Mouse (Mus musculus) heart, embryonic 16.5 days (tissue): ENCODE measurements around the gene Klf12. TPM values are rescaled to one million over a fixed set of nuclear protein-coding genes. Genes with fewer than 3 reads are reported as not detected.

Experiments used
- ATAC-seq: fragments of 200-750 bp; cut with Nextera tagmentation; replicated peaks from 2 replicates; pipeline ENCODE4 v1.8.0; 2017; ENCODE audit warnings: moderate number of reproducible peaks; ENCODE audit not compliant: insufficient read depth, low FRiP score; ENCODE audit errors: extremely low read depth
- H3K27ac ChIP-seq: fragments of 300-500 bp; sonication (generic); 2 replicates; pipeline ENCODE4 v1.5.1; 2014; ENCODE audit warnings: mild to moderate bottlenecking, low read length, control low read depth, moderate library complexity
- H3K27me3 ChIP-seq: fragments of 300-500 bp; sonication (generic); 2 replicates; pipeline ENCODE4 v1.6.1; 2014; ENCODE audit warnings: low read length, mixed read lengths; ENCODE audit not compliant: control insufficient read depth, insufficient read depth
- H3K36me3 ChIP-seq: fragments of 300-500 bp; sonication (generic); 2 replicates; pipeline ENCODE4 v1.6.1; 2014; ENCODE audit not compliant: control insufficient read depth, insufficient read depth
- H3K4me1 ChIP-seq: fragments of 300-500 bp; sonication (generic); 2 replicates; pipeline ENCODE4 v1.6.1; 2014; ENCODE audit warnings: low read length, mixed read lengths; ENCODE audit not compliant: control insufficient read depth, insufficient read depth
- H3K4me2 ChIP-seq: fragments of 300-500 bp; sonication (generic); 2 replicates; pipeline ENCODE4 v1.6.1; 2014; ENCODE audit warnings: low read depth, mild to moderate bottlenecking, control low read depth, low read length
- H3K4me3 ChIP-seq: fragments of 300-500 bp; sonication (generic); 2 replicates; pipeline ENCODE4 v1.5.1; 2014; ENCODE audit warnings: mild to moderate bottlenecking, control low read depth, low read length
- H3K9ac ChIP-seq: fragments of 300-500 bp; sonication (generic); 2 replicates; pipeline ENCODE4 v1.6.1; 2014; ENCODE audit warnings: low read length, control low read depth
- H3K9me3 ChIP-seq: fragments of 300-500 bp; sonication (generic); replicated peaks from 2 replicates; pipeline ENCODE4 v1.6.1; 2016; ENCODE audit warnings: low read length; ENCODE audit not compliant: control insufficient read depth
- WGBS: fragments of 180-500 bp; shearing (Covaris S2); extraction: QIAGEN DNeasy Blood & Tissue Kit; methylation state at CpG from one replicate; pipeline ENCODE4 v1.1.7; 2014; 5-methylcytosine and 5-hydroxymethylcytosine counted together
- polyA plus RNA-seq: library from polyadenylated mRNA; unstranded; fragments of >200 nt; fragmentation: Nextera tagmentation; extraction: Ambion mirVana; gene quantifications from 2 replicates; pipeline ENCODE4 v1.2.1, GENCODE M21; 2015

Gene Klf12
- polyA plus RNA-seq, 1 experiment from 2014 or later, result 5.9 TPM

DNA sequence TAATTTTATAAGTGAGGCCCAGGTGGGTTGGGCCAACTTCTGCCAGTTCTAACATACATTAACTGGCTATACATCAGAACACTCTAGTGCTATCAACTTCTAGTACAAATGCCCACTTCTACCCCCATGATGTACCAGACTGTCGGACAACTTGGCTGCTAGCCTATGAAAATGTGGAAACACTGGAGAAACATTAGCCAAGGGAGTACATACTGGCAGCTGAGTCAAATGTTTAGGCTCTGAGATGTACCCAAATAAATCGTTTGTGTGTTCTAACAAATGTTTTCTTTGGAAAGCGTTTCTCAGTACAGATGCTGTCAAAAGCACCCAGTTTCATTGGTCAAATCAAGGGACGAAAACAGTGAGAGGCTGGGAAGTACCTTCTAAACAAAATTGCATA is 152.0 kb downstream of the Klf12 start:
- 72% methylated on average over 4 of the region's 4 CpGs for WGBS
- Histone ChIP-seq H3K4me1 (no peaks in the 10 kb centered on the region), H3K4me2 (no peak overlapping the region), H3K4me3 (no peak overlapping the region), H3K36me3 (no peaks in the 10 kb centered on the region), H3K9ac (no peak overlapping the region), H3K27ac (no peak overlapping the region), H3K9me3 (no peaks in the 10 kb centered on the region), H3K27me3 (no peaks in the 10 kb centered on the region)
- ATAC-seq, result no peak

- Histone ChIP-seq H3K4me2 (no peak overlapping the region), H3K4me3 (no peak overlapping the region), H3K4me1 (peaks cover 2% of the 10 kb centered on the region; the same call in 1 of the 2 replicates), H3K9me3 (no peaks in the 10 kb centered on the region), H3K27ac (no peak overlapping the region), H3K36me3 (no peaks in the 10 kb centered on the region), H3K9ac (no peak overlapping the region), H3K27me3 (no peaks in the 10 kb centered on the region)
- no peak for ATAC-seq
- 87% methylated on average over 6 of the region's 6 CpGs for WGBS
Observed at GRCm38 (mm10) chr14:100126126-100126525, 158.4 kb downstream of the Klf12 start.

GRCm38 (mm10) chr14:100121075-100121474 is 163.4 kb downstream of the Klf12 start:
- Histone ChIP-seq H3K27ac (no peak overlapping the region), H3K9ac (no peak overlapping the region), H3K4me2 (no peak overlapping the region), H3K4me3 (no peak overlapping the region), H3K4me1 (peaks cover 4% of the 10 kb centered on the region; the same call in 1 of the 2 replicates), H3K36me3 (no peaks in the 10 kb centered on the region), H3K9me3 (no peaks in the 10 kb centered on the region), H3K27me3 (no peaks in the 10 kb centered on the region)
- 69% methylated on average over 4 of the region's 4 CpGs for WGBS
- no peak for ATAC-seq

DNA sequence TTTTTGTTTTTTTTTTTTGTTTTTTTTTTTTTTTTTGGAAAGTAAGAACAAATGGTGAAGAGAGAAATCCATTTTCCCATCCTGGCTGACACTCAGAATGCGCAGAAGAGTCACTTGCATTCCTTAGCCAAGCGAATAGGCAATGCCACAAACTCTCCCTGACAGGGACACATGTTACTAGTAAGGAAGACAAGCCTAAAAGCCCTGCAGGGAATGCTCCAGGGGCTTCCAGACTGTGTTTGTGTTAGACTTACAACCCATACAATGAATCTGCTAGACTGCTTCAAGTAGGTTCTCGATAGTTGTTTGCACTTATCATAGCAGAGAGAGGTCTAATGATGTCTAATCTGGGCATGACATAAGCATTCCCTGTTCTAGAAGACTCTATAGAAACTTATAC is 164.6 kb downstream of the Klf12 start:
- no peak overlapping the region for H3K9ac ChIP-seq
- no peak for ATAC-seq
- H3K9me3 ChIP-seq, result no peaks in the 10 kb centered on the region
- H3K4me2 ChIP-seq, result no peak overlapping the region
- H3K4me1 ChIP-seq, result peaks cover 4% of the 10 kb centered on the region; the same call in 1 of the 2 replicates
- WGBS, result 68% methylated on average over 3 of the region's 3 CpGs
- H3K4me3 ChIP-seq, result no peak overlapping the region
- H3K27ac ChIP-seq, result no peak overlapping the region
- H3K27me3 ChIP-seq, result no peaks in the 10 kb centered on the region
- no peaks in the 10 kb centered on the region for H3K36me3 ChIP-seq

GRCm38 (mm10) chr14:100113419-100113818 is 171.1 kb downstream of the Klf12 start:
- WGBS, result 73% methylated on average over 6 of the region's 6 CpGs
- H3K9ac ChIP-seq, result no peak overlapping the region
- H3K4me1 ChIP-seq, result no peaks in the 10 kb centered on the region
- no peak for ATAC-seq
- H3K9me3 ChIP-seq, result no peaks in the 10 kb centered on the region
- no peak overlapping the region for H3K27ac ChIP-seq
- H3K36me3 ChIP-seq, result no peaks in the 10 kb centered on the region
- no peak overlapping the region for H3K4me3 ChIP-seq
- H3K27me3 ChIP-seq, result no peaks in the 10 kb centered on the region
- no peak overlapping the region for H3K4me2 ChIP-seq

DNA sequence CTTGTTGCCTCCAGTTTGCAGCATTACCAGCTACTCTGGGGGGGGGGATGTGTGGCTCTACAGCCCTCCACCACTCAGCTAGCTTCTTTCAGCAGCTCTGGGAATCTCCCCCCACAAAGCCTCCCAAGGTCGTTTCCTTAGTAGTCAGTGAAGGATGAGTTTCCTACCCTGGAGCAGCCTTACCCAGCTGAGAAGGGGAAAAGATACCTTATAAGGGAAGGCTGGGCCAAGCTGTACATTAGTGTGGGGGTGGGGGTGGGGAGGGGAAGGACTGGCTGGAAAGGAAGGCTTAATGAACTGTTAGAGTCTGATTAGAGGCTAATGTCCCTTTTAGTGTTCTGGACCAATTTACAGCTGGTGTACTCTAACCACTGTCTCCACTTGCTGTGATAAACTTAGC is 172.7 kb downstream of the Klf12 start:
- no peak for ATAC-seq

GRCm38 (mm10) chr14:100109563-100109962 is 174.9 kb downstream of the Klf12 start:
- 45% methylated on average over 6 of the region's 6 CpGs for WGBS
- Histone ChIP-seq H3K4me3 (no peak overlapping the region), H3K4me2 (no peak overlapping the region), H3K36me3 (no peaks in the 10 kb centered on the region), H3K9me3 (no peaks in the 10 kb centered on the region), H3K4me1 (no peaks in the 10 kb centered on the region), H3K27ac (no peak overlapping the region), H3K27me3 (no peaks in the 10 kb centered on the region), H3K9ac (no peak overlapping the region)
- ATAC-seq, result no peak

More for the DNA sequence above, 172.7 kb downstream of the Klf12 start:
- H3K4me2 ChIP-seq, result no peak overlapping the region
- no peak overlapping the region for H3K27ac ChIP-seq
- H3K27me3 ChIP-seq, result no peaks in the 10 kb centered on the region
- H3K36me3 ChIP-seq, result no peaks in the 10 kb centered on the region
- no peaks in the 10 kb centered on the region for H3K9me3 ChIP-seq
- H3K4me3 ChIP-seq, result no peak overlapping the region
- WGBS, result 11% methylated on average over 1 of the region's 1 CpGs
- H3K9ac ChIP-seq, result no peak overlapping the region
- no peaks in the 10 kb centered on the region for H3K4me1 ChIP-seq

DNA sequence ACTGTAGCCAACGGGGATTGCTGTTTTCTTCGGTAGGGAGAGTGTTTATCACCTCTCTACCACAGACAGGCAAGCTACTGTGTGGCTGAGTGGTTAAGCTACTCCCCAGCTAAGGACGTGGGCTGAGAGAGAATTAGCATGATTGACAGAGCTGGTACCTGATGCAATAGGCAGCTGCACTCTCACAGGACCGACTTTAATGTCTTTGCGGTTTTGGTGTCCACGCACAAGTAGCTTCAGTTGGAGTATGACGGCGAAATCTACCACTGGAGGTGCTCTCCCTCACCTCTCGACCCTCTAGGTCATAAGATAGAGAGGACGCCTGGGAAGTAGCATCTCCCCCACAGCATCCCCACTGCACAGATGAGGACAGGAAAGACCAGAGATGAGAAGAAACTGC is 178.9 kb downstream of the Klf12 start:
- no peak overlapping the region for H3K4me2 ChIP-seq
- WGBS, result 80% methylated on average over 10 of the region's 10 CpGs
- no peak for ATAC-seq
- H3K27me3 ChIP-seq, result no peaks in the 10 kb centered on the region
- no peak overlapping the region for H3K27ac ChIP-seq
- no peaks in the 10 kb centered on the region for H3K36me3 ChIP-seq
- H3K9ac ChIP-seq, result no peak overlapping the region
- no peaks in the 10 kb centered on the region for H3K9me3 ChIP-seq
- H3K4me1 ChIP-seq, result no peaks in the 10 kb centered on the region
- H3K4me3 ChIP-seq, result no peak overlapping the region

- H3K27me3 ChIP-seq, result no peaks in the 10 kb centered on the region
- no peaks in the 10 kb centered on the region for H3K36me3 ChIP-seq
- no peaks in the 10 kb centered on the region for H3K4me1 ChIP-seq
- no peak overlapping the region for H3K4me2 ChIP-seq
- H3K27ac ChIP-seq, result no peak overlapping the region
- no peak overlapping the region for H3K4me3 ChIP-seq
- H3K9me3 ChIP-seq, result no peaks in the 10 kb centered on the region
- WGBS, result 91% methylated on average over 12 of the region's 12 CpGs
- no peak overlapping the region for H3K9ac ChIP-seq
- ATAC-seq, result no peak
Observed at GRCm38 (mm10) chr14:100104818-100105217, 179.7 kb downstream of the Klf12 start.

DNA sequence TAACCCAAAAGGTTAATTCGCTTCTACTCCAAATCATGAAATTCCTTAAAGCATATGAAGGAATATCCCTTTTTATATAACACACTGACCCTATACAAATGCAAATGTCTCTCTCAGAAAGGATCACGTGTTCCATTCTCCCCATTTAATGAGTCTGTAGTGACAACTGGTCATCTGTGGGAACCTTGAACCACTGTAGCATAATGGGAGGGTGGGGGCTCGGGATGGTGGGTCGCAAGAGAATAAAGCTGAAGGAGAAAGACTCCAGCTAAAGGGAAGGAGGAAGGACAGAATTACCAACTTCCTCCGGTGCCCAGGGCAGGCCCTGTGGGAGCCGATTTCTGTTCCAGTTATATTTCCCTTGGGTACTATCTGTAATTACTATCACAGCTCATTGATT is 180.7 kb downstream of the Klf12 start:
- H3K27me3 ChIP-seq, result no peaks in the 10 kb centered on the region
- no peak overlapping the region for H3K9ac ChIP-seq
- no peaks in the 10 kb centered on the region for H3K36me3 ChIP-seq
- no peak overlapping the region for H3K27ac ChIP-seq
- H3K4me2 ChIP-seq, result no peak overlapping the region
- H3K4me3 ChIP-seq, result no peak overlapping the region
- 89% methylated on average over 6 of the region's 6 CpGs for WGBS
- H3K4me1 ChIP-seq, result no peaks in the 10 kb centered on the region
- ATAC-seq, result no peak
- H3K9me3 ChIP-seq, result no peaks in the 10 kb centered on the region
